In the genomic region with DNA sequence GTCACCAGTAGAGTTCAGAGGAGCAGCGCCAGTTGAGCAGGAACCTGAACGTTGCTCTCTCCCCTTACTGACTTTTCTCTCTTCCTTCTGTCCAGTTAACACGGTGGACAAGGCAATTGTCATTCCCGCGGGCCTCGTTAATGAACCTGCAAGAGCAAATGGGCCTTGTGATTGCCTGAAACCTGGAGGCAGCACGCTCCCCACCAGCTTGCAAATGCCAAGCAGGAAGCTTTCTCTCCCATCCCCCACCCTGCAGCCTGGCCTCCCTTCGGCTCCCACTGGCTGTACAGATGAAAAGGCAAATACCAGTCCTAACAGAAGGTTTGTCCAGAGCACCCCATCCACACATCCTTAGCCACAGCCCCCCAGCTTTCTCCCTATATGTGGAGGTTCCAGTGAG, we compare ENCODE assay signal across 13 mouse cellular contexts.
DNase-seq lines count a peak whose midpoint lies in the region; ATAC-seq lines count a peak whose summit lies in the region.
"Had no signal": no experiment of that assay in that cellular context is flagged by ENCODE, and none has a peak within 500 bp of the region (broad histone marks: within the 10 kb centered on the region; RNA-seq: fewer than 3 reads in every experiment).

No protein-coding gene starts in this region.

- no peak for ATAC-seq in kidney, embryonic 16.5 days (ENCODE audit: low FRiP score, low TSS enrichment)
- 0 out of 2 replicates have a peak, but pooled peaks have one; percentile 11 for ATAC-seq in midbrain, embryonic 13.5 days
- ATAC-seq in frontal cortex, adult (ENCODE audit: low TSS enrichment) = no peak

- intact Hi-C loops in left cerebral cortex, postnatal 36 days (cut with DNase I) = no loop called here

- DNase-seq in kidney, adult 9 months = peak; percentile 7
- peak; percentile 7 for DNase-seq in R1 (ENCODE audit: low read depth, low spot score)
- DNase-seq in embryo, embryonic 11 days = peak; percentile 55
- no peak for DNase-seq in left cerebral cortex, postnatal 36 days (ENCODE audit: low spot score in 2 of 2)
- DNase-seq: adrenal gland, postnatal 25 days; right cerebral cortex, postnatal 25 days had no signal

- H3K27me3 ChIP-seq in kidney, embryonic 16.5 days (ENCODE audit: insufficient read depth, low read length) = peaks cover 40% of the 10 kb centered on the region; the same call in 1 of the 2 replicates
- H3K27me3 ChIP-seq in midbrain, embryonic 13.5 days = peaks cover 46% of the 10 kb centered on the region
- H3K27me3 ChIP-seq: CH12.LX had no signal

- no peaks in the 10 kb centered on the region for H3K9me3 ChIP-seq in kidney, embryonic 16.5 days (ENCODE audit: low read length)
- no peaks in the 10 kb centered on the region for H3K9me3 ChIP-seq in midbrain, embryonic 13.5 days
- H3K9me3 ChIP-seq: hindbrain, embryonic 15.5 days had no signal

- WGBS in kidney, embryonic 16.5 days = 27% methylated on average over 8 of the region's 8 CpGs
- whole genome bisulfite sequencing in midbrain, embryonic 13.5 days = 31% methylated on average over 8 of the region's 8 CpGs

- 0 out of 2 replicates have a peak, but pooled peaks cover 10% of the 10 kb centered on the region for H3K4me1 ChIP-seq in kidney, embryonic 16.5 days (ENCODE audit: insufficient read depth, low read length)
- H3K4me1 ChIP-seq in midbrain, embryonic 13.5 days (replicated peaks) = peaks cover 20% of the 10 kb centered on the region

- H3K9ac ChIP-seq in kidney, embryonic 16.5 days (replicated peaks; ENCODE audit: low read length) = no peak overlapping the region
- no peak overlapping the region for H3K9ac ChIP-seq in midbrain, embryonic 13.5 days (replicated peaks)
- H3K9ac ChIP-seq: hindbrain, embryonic 15.5 days; liver, embryonic 14.5 days had no signal

- no peak overlapping the region for H3K4me2 ChIP-seq in kidney, embryonic 16.5 days (replicated peaks; ENCODE audit: low read depth, low read length)
- H3K4me2 ChIP-seq in midbrain, embryonic 13.5 days (replicated peaks) = no peak overlapping the region
- H3K4me2 ChIP-seq: hindbrain, embryonic 15.5 days had no signal

- H3K27ac ChIP-seq in kidney, embryonic 16.5 days (ENCODE audit: low read length) = no peak overlapping the region
- H3K27ac ChIP-seq in midbrain, embryonic 13.5 days = peak overlapping the region; percentile 51; the same call in 1 of the 2 replicates
- H3K27ac ChIP-seq: hindbrain, embryonic 15.5 days; liver, embryonic 14.5 days; macrophage had no signal

- H3K4me3 ChIP-seq in kidney, embryonic 16.5 days (ENCODE audit: low read length) = no peak overlapping the region
- H3K4me3 ChIP-seq in midbrain, embryonic 13.5 days (replicated peaks) = no peak overlapping the region
- H3K4me3 ChIP-seq: hindbrain, embryonic 15.5 days had no signal

- no peaks in the 10 kb centered on the region for H3K36me3 ChIP-seq in kidney, embryonic 16.5 days (ENCODE audit: insufficient read depth, low read length)
- H3K36me3 ChIP-seq in midbrain, embryonic 13.5 days = no peaks in the 10 kb centered on the region
- H3K36me3 ChIP-seq: hindbrain, embryonic 15.5 days had no signal

Comparison
In these comparisons a context has a peak if more than half of its experiments do, and no peak if none do; other contexts are left out.
1. DNase-seq: peak in kidney, adult 9 months (single experiment), R1 (single experiment) and embryo, embryonic 11 days (single experiment); none in left cerebral cortex, postnatal 36 days (0 of 2).